Mouse (Mus musculus) hindlimb bud, embryonic 11.5 days (tissue): ENCODE results near the gene Thbs3.

Source experiments
- DNase-seq: peaks from one replicate; pipeline ENCODE4 v3.0.0-alpha.2; 2012; ENCODE audit warnings: low read depth, low spot score; ENCODE audit errors: extremely low spot score

Gene Thbs3

DNA sequence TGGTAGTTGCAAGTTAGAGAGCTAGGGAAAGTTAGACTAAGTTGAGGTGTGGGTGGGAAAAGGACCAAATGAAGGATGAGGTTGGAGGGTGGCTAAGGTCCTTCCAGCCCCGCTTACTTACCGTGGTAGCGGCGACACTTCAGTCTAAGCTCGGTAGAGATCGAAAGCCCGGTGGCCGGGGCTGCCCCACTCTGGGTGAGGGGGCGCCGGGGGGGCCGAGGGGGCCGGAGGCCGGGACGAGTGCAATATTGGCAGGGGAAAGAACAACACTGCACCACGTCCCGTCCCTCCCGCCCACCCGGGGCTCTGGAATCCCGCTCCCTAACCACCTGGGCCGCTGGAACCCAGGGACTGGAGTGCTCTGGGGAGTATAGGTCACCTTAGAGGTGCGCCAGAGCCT lies 11.9 kb downstream of the Thbs3 start, which contains the start of gene Mtx1:
Gene Mtx1 (minus strand): TSS at position 189 of the 400 bp plus-strand sequence.
- DNase-seq: no peak

DNA sequence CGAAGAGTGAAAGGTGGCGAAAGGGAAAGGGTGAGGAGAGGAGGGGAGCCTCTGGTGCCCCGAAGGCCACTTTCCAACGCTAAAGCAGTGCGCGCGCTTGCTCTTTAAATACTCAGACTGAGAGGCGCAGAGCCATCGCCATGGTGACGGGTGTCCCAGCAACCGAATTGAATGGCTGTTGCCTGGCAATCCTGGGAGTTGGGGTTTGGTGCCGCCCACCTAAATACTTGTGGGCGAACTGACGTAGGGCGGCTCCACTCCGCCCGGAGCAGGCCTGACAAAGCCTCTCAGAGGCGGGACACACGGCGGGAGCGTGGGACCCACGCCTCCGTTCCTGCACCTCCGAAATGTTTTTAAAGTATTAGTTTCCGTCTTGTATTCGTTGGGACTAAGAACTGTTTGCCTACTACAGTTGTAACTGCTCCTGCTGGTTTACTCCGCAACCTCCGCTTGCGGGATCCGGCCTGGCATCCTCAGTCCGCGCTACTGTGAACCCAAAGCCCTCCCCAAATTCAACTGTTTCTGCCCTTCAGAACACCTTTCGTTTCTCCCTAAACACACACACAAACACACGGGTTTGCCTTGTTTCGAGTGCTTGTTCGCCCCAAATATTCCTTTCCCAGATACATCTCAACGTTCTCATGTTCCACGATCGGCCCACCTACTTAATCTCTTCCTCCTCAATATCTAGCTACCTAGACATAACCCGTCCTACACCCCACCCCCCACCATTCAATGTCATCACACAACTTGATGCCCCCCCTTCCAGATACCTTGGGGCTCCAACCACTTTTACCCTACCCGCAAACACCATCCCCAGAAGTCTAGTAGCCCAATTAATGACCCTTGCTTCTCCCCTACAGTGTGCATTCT lies 12.6 kb downstream of the Thbs3 start:
- DNase-seq: peak; percentile 83

DNA sequence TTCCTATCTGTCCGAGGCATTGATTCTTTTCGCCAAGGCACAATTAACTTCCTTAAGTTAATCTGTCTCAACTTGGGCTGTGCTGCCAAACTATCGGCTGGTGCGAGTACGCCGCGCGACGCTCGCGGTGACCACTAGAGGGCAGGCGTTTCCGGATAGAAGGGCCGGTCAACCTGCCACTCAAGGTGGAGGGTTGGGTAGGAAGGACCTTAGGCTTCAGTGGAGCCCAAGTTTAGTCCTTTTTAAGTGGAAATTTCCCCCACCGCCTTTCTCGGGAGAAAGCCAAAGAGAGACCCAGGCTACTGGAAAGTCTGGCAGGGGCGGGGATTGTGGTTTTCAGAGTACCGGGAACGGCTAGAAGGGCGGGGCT lies 13.2 kb downstream of the Thbs3 start:
- peak; percentile 66 for DNase-seq

DNA sequence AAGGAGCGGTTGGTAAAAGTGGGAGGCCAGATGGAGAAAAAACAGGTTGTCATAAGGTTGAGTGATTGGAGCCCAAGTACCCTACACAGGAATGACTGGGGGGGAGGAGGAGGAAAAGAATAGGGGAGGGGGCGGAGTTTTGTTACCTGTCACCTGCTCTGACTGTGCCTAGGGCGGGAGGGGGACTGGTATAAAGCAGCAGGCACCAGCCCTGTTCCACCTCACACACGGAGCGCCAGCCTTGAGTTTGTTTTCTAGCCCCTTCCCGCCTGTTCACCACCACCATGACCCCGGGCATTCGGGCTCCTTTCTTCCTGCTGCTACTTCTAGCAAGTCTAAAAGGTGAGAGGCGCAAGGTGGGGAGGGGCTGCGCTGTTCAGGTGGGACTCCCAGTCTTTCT lies 13.9 kb downstream of the Thbs3 start, which contains the start of gene Muc1:
Gene Muc1 (plus strand): TSS at position 222 of the 400 bp plus-strand sequence.
- DNase-seq: no peak

DNA sequence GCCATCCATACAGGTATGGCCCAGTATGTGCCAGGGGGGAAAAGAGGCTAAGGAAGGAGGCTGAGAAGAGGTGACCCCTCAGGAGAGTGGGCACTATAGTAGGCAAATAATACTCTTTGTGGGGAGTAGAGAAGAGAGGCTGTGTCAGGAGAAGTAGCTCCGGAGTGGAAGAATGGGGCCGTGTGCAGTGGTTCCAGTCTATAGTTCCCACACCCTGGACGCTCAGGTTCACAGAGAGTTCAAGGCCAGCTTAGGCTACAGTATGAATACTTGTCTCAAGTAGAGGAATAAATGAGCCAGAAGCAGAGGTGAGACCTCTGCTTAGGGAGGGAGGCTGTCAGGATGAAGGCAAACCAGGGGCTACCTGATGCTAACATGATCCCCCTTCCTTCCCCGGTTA lies 14.3 kb downstream of the Thbs3 start:
- no peak for DNase-seq

DNA sequence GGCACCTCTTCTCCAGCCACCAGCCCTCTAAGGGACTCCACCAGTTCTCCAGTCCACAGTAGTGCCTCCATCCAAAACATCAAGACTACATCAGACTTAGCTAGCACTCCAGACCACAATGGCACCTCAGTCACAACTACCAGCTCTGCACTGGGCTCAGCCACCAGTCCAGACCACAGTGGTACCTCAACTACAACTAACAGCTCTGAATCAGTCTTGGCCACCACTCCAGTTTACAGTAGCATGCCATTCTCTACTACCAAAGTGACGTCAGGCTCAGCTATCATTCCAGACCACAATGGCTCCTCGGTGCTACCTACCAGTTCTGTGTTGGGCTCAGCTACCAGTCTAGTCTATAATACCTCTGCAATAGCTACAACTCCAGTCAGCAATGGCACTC lies 15.6 kb downstream of the Thbs3 start:
- DNase-seq: no peak

DNA sequence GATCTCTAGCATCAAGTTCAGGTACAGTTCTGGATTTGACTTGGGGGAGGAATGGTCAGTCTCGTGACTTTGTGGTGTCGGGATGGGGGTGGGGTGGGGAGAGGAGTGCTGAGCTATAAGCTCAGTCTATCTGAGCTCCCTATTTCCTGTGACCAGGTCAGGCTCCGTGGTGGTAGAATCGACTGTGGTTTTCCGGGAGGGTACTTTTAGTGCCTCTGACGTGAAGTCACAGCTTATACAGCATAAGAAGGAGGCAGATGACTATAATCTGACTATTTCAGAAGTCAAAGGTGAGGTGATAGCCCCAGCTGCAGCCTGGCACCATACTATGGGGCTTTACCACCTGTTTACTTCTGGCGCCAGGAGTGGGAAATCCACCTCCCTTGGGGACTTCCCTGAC lies 16.4 kb downstream of the Thbs3 start:
- no peak for DNase-seq

DNA sequence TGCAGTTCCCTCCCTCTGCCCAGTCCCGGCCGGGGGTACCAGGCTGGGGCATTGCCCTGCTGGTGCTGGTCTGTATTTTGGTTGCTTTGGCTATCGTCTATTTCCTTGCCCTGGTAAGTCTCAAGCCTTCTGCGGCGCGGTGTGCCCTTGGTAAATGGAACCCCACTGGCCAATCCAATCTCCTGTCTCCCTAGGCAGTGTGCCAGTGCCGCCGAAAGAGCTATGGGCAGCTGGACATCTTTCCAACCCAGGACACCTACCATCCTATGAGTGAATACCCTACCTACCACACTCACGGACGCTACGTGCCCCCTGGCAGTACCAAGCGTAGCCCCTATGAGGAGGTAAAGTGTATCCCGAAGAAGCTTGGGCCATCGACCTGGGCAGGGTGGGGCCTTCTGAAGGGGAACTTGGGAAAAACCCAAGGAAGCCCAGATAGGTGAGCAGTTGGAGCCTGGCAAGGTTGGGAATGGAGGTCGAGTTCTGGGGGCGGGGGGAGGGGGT lies 16.8 kb downstream of the Thbs3 start:
- DNase-seq: no peak

DNA sequence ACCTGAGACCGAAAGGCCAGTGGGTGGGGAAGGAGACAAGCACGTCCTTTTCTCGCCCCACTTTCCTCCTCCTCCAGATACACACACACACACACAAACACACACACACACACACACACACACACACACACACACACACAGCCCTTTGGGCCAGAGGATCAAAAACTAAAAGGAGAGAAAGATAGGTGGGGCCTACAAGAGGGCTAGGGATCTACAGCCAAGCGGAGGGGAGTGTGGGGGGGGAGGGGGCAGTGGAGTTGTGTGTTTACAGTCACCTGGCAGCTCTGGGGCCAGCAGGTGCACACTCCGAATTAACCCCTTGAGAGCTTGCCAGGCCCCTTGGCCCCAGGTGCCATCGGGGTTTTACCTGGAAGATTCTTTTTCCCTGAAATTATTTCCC lies 17.6 kb downstream of the Thbs3 start:
- DNase-seq: no peak

DNA sequence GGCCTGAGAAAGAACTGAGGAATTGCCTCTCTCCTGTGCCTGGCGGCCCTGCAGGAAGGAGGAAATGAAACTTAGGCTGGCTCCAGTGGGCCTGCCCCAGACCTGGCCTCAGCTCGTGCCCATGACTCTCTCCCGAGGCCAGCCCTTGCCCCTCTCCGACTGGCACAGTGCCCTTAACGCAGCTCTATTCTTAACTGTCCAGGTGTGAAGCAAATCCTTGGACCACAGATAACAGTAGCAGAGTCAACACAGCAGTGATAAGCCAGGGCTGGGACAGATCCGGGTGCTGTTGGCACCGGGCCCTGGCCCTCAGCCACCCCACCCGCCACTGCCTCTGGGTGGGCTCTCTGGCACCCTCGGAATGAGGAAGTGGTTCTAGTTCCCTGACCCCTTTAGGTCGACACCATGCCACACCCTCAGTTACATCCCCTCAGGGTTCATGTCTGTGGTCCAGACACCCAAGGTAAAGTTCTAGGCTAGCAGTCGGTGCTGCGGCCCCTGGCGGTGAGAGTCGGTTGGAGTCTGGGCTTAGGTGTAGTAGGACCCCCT lies 18.7 kb downstream of the Thbs3 start:
- no peak for DNase-seq

DNA sequence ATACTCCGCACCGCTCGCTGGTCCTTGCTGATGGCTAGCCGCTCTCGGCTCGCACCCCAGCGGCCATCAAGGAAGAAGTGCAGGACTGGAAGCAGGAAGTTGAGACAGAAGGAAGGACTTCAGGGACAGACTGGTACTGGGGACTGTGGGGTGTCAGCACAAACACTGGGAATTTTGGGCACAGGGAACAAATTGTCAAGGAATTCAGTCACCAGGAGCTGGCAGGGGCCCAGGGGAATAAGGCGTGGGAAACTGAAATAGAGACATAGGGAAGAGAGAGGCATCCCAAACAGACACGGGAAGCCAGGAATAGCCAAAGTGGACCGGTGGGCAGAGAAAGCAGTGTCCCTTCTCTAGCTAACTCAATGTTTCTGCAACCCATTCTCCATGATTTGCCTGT lies 21.5 kb downstream of the Thbs3 start:
- no peak for DNase-seq

DNA sequence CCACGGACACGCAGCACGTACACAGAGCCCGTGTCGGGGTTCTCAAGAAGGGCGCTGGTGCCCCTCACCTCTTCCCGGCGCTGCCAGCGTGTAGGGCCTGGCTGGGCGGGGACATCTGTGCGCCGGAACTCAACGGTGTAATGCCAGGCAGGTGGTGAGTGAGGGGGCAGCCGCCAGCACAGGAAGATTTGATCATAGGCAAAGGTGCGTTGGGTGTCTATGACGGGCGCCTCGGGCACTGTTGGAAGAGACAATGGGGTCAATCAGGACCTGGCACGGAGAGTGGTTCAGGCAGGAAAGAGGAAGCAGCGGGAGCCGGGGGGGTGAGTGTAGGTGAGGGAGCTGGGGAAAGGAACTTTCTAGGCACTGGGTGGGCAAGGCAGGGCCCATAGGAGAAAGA lies 22.7 kb downstream of the Thbs3 start:
- no peak for DNase-seq

DNA sequence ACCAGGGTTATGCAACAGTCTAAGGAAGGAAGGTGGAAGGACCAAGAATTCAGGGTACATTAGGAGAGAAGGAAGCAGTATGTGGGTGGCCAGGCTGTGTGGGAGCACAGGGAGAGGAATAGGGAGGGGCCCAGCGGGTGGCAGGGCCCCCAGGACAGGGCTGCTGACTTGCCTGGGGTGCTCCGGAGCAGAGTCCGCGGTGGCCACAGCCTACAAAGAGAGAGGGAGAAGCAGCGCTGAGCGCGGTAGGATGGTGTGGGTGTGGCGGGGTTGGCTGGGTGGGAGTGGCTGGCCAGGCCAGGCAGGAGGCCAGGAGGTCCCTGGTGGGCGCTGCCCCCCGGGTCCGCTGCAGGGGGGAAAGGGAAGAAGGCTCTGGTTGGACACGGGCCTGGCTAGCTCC lies 23.5 kb downstream of the Thbs3 start:
- no peak for DNase-seq

DNA sequence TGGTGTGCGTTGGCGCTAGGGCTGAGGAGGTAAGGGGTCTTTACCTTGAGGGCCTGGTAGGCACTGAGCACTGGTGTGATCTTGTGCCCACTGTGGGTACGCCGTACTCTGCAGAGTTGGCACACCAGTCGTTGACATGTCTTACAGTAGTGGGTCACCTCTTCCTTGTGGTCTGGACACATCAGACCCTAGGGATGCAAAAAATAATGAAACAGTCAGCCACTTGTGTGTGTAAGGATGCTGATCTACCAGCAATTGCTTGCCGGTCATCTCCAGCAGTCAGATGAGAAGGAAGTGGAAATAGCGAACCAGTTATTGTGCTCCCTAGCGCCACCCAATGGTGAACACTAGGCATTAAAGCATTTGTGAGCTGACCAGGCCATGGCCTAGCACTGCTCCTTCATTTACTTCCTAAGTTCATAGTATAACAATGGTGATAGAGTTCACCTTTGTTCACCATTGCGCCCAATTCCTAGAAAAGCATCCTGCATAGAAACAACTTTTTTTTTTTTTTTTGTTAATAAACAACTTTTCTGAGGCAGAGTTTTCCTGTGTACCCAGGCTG lies 27.4 kb downstream of the Thbs3 start:
- DNase-seq: no peak

DNA sequence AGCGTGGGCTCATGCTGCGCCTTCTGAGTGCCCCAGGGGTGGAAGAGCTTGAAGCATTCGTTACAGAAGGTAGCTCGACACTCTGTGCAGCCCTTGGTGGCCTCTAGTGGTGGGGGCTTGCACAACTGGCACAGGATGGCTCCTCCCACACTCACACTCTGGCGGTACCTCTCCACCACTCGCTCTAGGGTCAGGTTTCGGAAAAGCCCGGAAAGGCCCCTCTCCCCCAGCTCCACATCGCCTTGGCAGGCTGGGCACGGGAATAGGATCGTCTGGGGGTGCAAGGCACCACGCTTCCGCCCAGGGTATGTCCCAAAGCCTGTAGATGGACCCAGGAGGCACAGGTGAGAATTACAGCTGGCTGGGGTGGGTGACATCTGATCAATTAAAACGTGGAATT lies 28.6 kb downstream of the Thbs3 start:
- DNase-seq: no peak

DNA sequence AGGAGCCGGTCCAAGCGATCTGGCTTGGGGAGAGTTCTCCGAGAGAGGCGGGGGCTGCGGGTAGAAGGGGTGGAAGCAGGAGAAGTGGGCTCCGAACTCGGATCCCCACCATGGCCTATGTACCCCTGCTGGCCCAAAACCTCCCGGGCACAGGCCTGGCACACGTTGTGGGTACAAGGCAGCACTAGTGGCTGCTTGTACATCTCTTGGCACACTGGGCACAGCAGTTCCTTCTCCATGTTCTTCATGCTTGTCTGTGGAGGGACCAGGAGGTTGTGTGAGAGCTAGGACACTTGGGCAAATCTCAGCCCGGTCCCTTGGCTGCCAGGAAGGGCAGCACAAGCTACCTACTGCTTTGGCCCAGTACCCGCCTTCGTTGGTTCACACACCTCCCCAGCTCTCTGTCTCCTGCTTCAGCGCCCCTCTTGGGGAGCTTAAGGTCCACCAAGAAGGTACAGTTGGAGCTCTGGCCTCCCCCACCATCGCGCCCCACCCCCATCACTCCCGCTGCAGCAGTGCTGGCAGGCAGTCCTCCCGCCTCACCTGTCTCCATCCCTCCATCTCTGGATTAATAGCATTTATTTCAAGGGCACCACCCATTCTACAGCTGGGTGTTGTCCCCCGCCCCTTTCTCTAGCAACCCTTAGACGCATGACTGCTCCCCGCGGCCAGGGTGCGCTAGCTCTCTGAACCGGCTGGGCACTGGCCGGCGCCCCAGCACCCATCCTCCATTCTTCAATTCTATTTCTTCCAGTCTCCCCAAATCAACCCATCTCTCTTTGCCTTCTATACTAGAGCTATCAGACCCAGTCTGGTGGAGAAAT lies 29.4 kb downstream of the Thbs3 start:
- DNase-seq: no peak

DNA sequence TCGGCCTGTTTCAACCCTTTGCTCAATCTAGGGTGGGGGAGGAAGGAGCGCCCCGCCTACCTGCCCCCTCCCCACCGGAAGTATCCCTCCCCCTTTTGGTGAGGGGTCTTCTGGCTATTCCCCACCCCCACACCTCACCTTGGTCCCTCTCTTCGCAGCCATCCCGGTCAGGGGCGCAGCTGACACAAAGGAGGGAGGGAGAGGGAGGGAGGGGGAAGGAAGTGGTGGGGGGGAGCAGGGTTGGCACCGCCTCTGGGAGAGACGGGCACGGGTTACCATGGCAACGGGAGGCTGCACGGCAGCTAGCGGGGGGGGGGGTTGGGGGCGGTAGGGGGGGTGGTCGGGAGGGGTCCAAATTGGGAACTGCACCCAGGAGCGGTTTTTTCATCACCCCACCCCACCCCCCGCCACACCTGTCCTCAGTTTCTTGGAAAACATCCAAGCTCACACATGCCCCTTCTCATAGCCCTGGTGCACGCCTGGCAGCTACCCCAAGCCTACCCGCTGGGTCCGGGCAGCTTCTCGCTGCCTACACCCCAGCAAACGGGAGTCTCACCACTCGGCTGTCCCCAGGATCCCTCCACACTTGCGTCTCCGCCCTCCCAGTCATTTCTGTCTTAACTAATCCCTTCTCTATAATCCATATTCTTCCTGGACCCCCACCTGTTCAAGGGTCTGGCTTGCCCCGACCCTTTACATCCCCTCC lies 30.2 kb downstream of the Thbs3 start:
- DNase-seq: no peak

DNA sequence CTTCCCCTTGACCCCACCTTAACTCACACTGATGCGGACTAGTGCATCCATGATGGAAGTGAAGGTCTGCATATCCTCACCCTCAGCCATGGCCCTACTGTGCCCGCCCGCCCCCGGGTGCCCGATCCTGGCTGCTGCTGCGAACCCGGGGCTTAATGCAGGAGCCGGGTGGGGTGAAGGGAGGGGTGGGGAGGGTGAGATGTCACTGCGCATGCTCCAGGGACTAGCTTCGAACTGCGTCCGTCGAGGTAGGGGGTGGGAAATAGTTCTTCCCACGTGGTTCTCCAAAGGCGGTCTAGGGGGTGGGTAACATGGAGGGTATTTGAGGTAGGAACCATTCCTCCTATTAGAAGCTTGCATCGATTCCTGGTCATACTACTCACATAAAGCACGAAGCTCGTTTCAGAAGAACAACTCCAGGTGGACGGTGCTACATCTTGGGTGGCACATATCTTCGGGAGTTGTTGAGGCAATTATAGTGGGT lies 30.8 kb downstream of the Thbs3 start, which contains the start of gene Krtcap2:
Gene Krtcap2 (plus strand): TSS at position 279 of the 484 bp plus-strand sequence.
- DNase-seq: no peak

DNA sequence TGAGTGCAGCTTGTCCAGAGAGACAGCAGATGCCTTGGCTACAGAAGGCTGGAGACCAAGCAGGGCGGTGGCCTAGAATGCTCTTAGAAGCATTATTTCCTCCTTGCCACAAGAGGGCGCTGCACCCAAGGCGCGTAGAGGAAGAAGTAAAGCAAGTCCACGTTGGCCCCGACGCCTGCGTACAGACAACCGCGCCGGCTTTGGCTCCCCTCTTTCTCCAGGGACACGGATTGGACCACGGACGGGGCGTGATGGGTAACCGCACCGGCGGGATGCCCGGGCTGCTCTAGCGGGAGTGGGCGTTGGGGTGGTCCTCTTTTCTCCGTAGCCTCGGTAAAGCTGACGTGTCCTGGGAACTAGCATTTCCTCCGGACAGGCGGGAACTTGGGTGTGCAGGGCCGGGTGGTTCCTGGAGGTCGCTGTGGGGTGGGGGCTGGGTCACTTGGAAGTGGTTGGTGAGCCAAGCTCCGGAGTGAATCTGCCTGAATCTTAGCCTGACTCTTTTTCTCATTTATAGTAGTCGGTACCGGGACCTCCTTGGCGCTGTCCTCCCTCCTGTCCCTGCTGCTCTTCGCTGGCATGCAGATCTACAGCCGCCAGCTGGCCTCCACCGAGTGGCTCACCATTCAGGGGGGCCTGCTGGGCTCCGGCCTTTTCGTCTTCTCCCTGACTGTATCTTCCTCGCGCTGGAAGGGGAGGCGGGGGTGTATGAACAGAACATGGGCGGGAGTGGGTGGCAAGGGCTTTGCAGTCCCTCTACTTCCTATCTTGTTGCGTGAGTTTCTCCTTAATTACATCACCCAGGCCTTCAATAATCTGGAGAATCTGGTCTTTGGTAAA lies 31.5 kb downstream of the Thbs3 start, which contains the start of gene Trim46:
Gene Trim46 (minus strand): TSS at position 49 of the 840 bp plus-strand sequence.
- no peak for DNase-seq
